Mouse (Mus musculus): Measurements from ENCODE around the gene A630076J17Rik. TPM values are rescaled to one million over a fixed set of nuclear protein-coding genes. Genes with fewer than 3 reads are reported as not detected.

Gene A630076J17Rik
- polyA plus RNA-seq (2017; shearing (Covaris generic)): under 1 TPM in 1 of 2 experiments, not detected in 1; 0.87 TPM

GRCm38 (mm10) chr3:107230527-107230926 lies at the start of gene A630076J17Rik:
TSS of gene A630076J17Rik (plus strand) at chr3:107230614.

GRCm38 (mm10) chr3:107182756-107183155 lies 47.7 kb upstream of the A630076J17Rik start, which contains the start of gene Kcna10:
TSS of gene Kcna10 (plus strand) at chr3:107183056.

GRCm38 (mm10) chr3:107221608-107222007 lies 8.8 kb upstream of the A630076J17Rik start, which contains the start of gene Cym:
TSS of gene Cym (minus strand) at chr3:107221732.

GRCm38 (mm10) chr3:107239607-107240006 lies 9.2 kb downstream of the A630076J17Rik start, which contains the start of gene Prok1:
TSS of gene Prok1 (minus strand) at chr3:107239707.

GRCm38 (mm10) chr3:107278479-107279269 lies 48.3 kb downstream of the A630076J17Rik start, which contains the start of gene Lamtor5:
TSS of gene Lamtor5 (plus strand) at chr3:107278858.

Other genes starting within 250 kb of the A630076J17Rik start
- 100 to 1,000 TPM in 1 of 2 experiments, 10 to 100 TPM in 1; 79.6 to 154 TPM for gene Kcna3, start 194.4 kb upstream of the A630076J17Rik start, polyA plus RNA-seq (2017; shearing (Covaris generic))
- gene Kcna2, start 129.5 kb upstream of the A630076J17Rik start, polyA plus RNA-seq (2017; shearing (Covaris generic)): 1 to 10 TPM; 1.7 to 2.8 TPM
- gene Kcna10, start 47.6 kb upstream of the A630076J17Rik start, polyA plus RNA-seq (2017; shearing (Covaris generic)): not detected
- gene Cym, start 8.9 kb upstream of the A630076J17Rik start, polyA plus RNA-seq (2017; shearing (Covaris generic)): under 1 TPM in 1 of 2 experiments, not detected in 1; 0.34 TPM
- gene Prok1, start 9.1 kb downstream of the A630076J17Rik start, polyA plus RNA-seq (2017; shearing (Covaris generic)): 1 to 10 TPM in 1 of 2 experiments, under 1 TPM in 1; 0.20 to 1.5 TPM
- 100 to 1,000 TPM; 140 to 198 TPM for gene Lamtor5, start 48.2 kb downstream of the A630076J17Rik start, polyA plus RNA-seq (2017; shearing (Covaris generic))
- gene Slc16a4, start 60.6 kb downstream of the A630076J17Rik start, polyA plus RNA-seq (2017; shearing (Covaris generic)): under 1 TPM; 0.53 to 0.61 TPM
- gene Rbm15, start 103.1 kb downstream of the A630076J17Rik start, polyA plus RNA-seq (2017; shearing (Covaris generic)): 10 to 100 TPM; 10.2 to 11.0 TPM
- under 1 TPM; 0.06 to 0.07 TPM for gene Kcnc4, start 228.9 kb downstream of the A630076J17Rik start, polyA plus RNA-seq (2017; shearing (Covaris generic))